Mouse (Mus musculus) liver, postnatal 0 days (tissue): ENCODE measurements at regions not wholly inside any gene's neighbourhood (a gene's known extent, or its start where the extent isn't known, plus 50 kb on each side); places are given as distances from the start of the nearest gene placed in this dataset.

Experiments
- ATAC-seq: fragments of 200-750 bp; cut with Nextera tagmentation; 2 replicates; pipeline ENCODE4 v1.8.0; 2017; ENCODE audit warnings: mild to moderate bottlenecking, moderate library complexity
- DNase-seq: peaks from one replicate; pipeline ENCODE4 v3.0.0-alpha.2; 2016
- H3K27ac ChIP-seq: fragments of 300-500 bp; sonication (generic); 2 replicates; pipeline ENCODE4 v1.5.1; 2014; ENCODE audit warnings: antibody characterized with exemption, moderate library complexity, mild to moderate bottlenecking, low read depth
- H3K27me3 ChIP-seq: fragments of 300-500 bp; sonication (generic); 2 replicates; pipeline ENCODE4 v1.6.1; 2014; ENCODE audit warnings: low read length, control low read depth, mixed read lengths; ENCODE audit not compliant: insufficient read depth
- H3K36me3 ChIP-seq: fragments of 300-500 bp; sonication (generic); replicated peaks from 2 replicates; pipeline ENCODE4 v1.6.1; 2014; ENCODE audit warnings: mild to moderate bottlenecking, control low read depth, low read length, moderate library complexity, mixed read lengths; ENCODE audit not compliant: insufficient read depth
- H3K4me1 ChIP-seq: fragments of 300-500 bp; sonication (generic); 2 replicates; pipeline ENCODE4 v1.6.1; 2014; ENCODE audit warnings: antibody characterized with exemption, mild to moderate bottlenecking, control low read depth; ENCODE audit not compliant: insufficient read depth
- H3K4me2 ChIP-seq: fragments of 300-500 bp; sonication (generic); 2 replicates; pipeline ENCODE4 v1.6.1; 2014; ENCODE audit warnings: low read depth, mild to moderate bottlenecking, low read length, moderate library complexity, mixed read lengths
- H3K4me3 ChIP-seq: fragments of 300-500 bp; sonication (generic); 2 replicates; pipeline ENCODE4 v1.5.1; 2014; ENCODE audit warnings: low read depth, low read length
- H3K9ac ChIP-seq: fragments of 300-500 bp; sonication (generic); replicated peaks from 2 replicates; pipeline ENCODE4 v1.6.1; 2014; ENCODE audit warnings: mild to moderate bottlenecking, moderate library complexity
- H3K9me3 ChIP-seq: fragments of 300-500 bp; sonication (generic); 2 replicates; pipeline ENCODE4 v1.6.1; 2016; ENCODE audit warnings: mild to moderate bottlenecking, control low read depth, low read length, mixed read lengths
- CTCF ChIP-seq: sonication (generic); IDR thresholded peaks from 2 replicates; pipeline ENCODE4 v1.5.1; 2016; ENCODE audit warnings: antibody characterized with exemption, low read depth
- EP300 ChIP-seq: IDR thresholded peaks from 2 replicates; pipeline ENCODE4 v1.6.1; 2016; ENCODE audit warnings: antibody characterized with exemption, low read depth, mild to moderate bottlenecking
- WGBS: fragments of 180-500 bp; shearing (Covaris S2); extraction: QIAGEN DNeasy Blood & Tissue Kit; methylation state at CpG from one replicate; pipeline ENCODE4 v1.1.7; 2014; ENCODE audit not compliant: insufficient replicate concordance; 5-methylcytosine and 5-hydroxymethylcytosine counted together

- DNase-seq, result no peak
- H3K36me3 ChIP-seq, result no peaks in the 10 kb centered on the region
- H3K4me2 ChIP-seq, result no peak overlapping the region
- H3K9ac ChIP-seq, result no peak overlapping the region
- ATAC-seq, result no peak
- no peaks in the 10 kb centered on the region for H3K9me3 ChIP-seq
- no peak overlapping the region for H3K4me3 ChIP-seq
- H3K27ac ChIP-seq, result no peak overlapping the region
- 67% methylated on average over 8 of the region's 8 CpGs for WGBS
- H3K4me1 ChIP-seq, result no peaks in the 10 kb centered on the region
- TF ChIP-seq EP300, result no peak
- no peak for TF ChIP-seq CTCF
- H3K27me3 ChIP-seq, result no peaks in the 10 kb centered on the region
Measured at GRCm38 (mm10) chr19:32916507-32917280, 159.4 kb downstream of the Pten start.

GRCm38 (mm10) chr19:32921021-32921420, 163.7 kb downstream of the Pten start:
- Histone ChIP-seq H3K27me3 (no peaks in the 10 kb centered on the region), H3K4me1 (peaks cover 4% of the 10 kb centered on the region; the same call in 1 of the 2 replicates), H3K27ac (no peak overlapping the region), H3K4me3 (no peak overlapping the region), H3K9me3 (no peaks in the 10 kb centered on the region), H3K9ac (no peak overlapping the region), H3K36me3 (no peaks in the 10 kb centered on the region), H3K4me2 (no peak overlapping the region)
- no peak for TF ChIP-seq EP300
- TF ChIP-seq CTCF, result no peak
- ATAC-seq, result no peak
- no peak for DNase-seq
- 78% methylated on average over 3 of the region's 3 CpGs for WGBS

- DNase-seq, result no peak
- Histone ChIP-seq H3K4me3 (no peak overlapping the region), H3K36me3 (no peaks in the 10 kb centered on the region), H3K4me1 (peaks cover 4% of the 10 kb centered on the region; the same call in 1 of the 2 replicates), H3K9me3 (no peaks in the 10 kb centered on the region), H3K9ac (no peak overlapping the region), H3K4me2 (no peak overlapping the region), H3K27me3 (no peaks in the 10 kb centered on the region), H3K27ac (no peak overlapping the region)
- TF ChIP-seq CTCF (no peak), EP300 (no peak)
- 82% methylated on average over 3 of the region's 3 CpGs for WGBS
- no peak for ATAC-seq
Measured at GRCm38 (mm10) chr19:32923911-32924310, 166.6 kb downstream of the Pten start.

- peaks cover 4% of the 10 kb centered on the region; the same call in 1 of the 2 replicates for H3K4me1 ChIP-seq
- H3K9ac ChIP-seq, result no peak overlapping the region
- no peak overlapping the region for H3K4me2 ChIP-seq
- H3K4me3 ChIP-seq, result no peak overlapping the region
- no peaks in the 10 kb centered on the region for H3K9me3 ChIP-seq
- H3K27me3 ChIP-seq, result no peaks in the 10 kb centered on the region
- TF ChIP-seq CTCF, result no peak
- TF ChIP-seq EP300, result no peak
- DNase-seq (no peak), ATAC-seq (no peak)
- 65% methylated on average over 6 of the region's 6 CpGs for WGBS
- H3K36me3 ChIP-seq, result no peaks in the 10 kb centered on the region
- H3K27ac ChIP-seq, result peak overlapping the region; percentile 29; the same call in 1 of the 2 replicates
Measured at GRCm38 (mm10) chr19:32925628-32926505, 168.6 kb downstream of the Pten start.

GRCm38 (mm10) chr19:32926571-32926970, 169.3 kb downstream of the Pten start:
- H3K36me3 ChIP-seq, result no peaks in the 10 kb centered on the region
- DNase-seq, result no peak
- 62% methylated on average over 4 of the region's 4 CpGs for WGBS
- ATAC-seq, result 0 out of 2 replicates have a peak, but pooled peaks have one; percentile 17
- no peak overlapping the region for H3K9ac ChIP-seq
- H3K9me3 ChIP-seq, result no peaks in the 10 kb centered on the region
- no peak overlapping the region for H3K4me3 ChIP-seq
- peak overlapping the region; percentile 29; the same call in 1 of the 2 replicates for H3K27ac ChIP-seq
- peaks cover 4% of the 10 kb centered on the region; the same call in 1 of the 2 replicates for H3K4me1 ChIP-seq
- H3K27me3 ChIP-seq, result no peaks in the 10 kb centered on the region
- H3K4me2 ChIP-seq, result no peak overlapping the region
- no peak for TF ChIP-seq CTCF
- TF ChIP-seq EP300, result 0 out of 2 replicates have a peak, but pooled peaks have one; percentile 23

GRCm38 (mm10) chr19:32933676-32934075, 176.4 kb downstream of the Pten start:
- 65% methylated on average over 5 of the region's 5 CpGs for WGBS
- no peak overlapping the region for H3K27ac ChIP-seq
- no peaks in the 10 kb centered on the region for H3K9me3 ChIP-seq
- H3K4me2 ChIP-seq, result no peak overlapping the region
- ATAC-seq (no peak), DNase-seq (no peak)
- no peak overlapping the region for H3K4me3 ChIP-seq
- H3K4me1 ChIP-seq, result no peaks in the 10 kb centered on the region
- TF ChIP-seq CTCF (no peak), EP300 (no peak)
- no peaks in the 10 kb centered on the region for H3K36me3 ChIP-seq
- H3K27me3 ChIP-seq, result no peaks in the 10 kb centered on the region
- no peak overlapping the region for H3K9ac ChIP-seq
